Mouse (Mus musculus): ENCODE results near the gene a. TPM values are rescaled to one million over a fixed set of nuclear protein-coding genes. Genes with fewer than 3 reads are reported as not detected.

Gene a
- total RNA-seq, 2 experiments from 2014 or later = not detected

DNA sequence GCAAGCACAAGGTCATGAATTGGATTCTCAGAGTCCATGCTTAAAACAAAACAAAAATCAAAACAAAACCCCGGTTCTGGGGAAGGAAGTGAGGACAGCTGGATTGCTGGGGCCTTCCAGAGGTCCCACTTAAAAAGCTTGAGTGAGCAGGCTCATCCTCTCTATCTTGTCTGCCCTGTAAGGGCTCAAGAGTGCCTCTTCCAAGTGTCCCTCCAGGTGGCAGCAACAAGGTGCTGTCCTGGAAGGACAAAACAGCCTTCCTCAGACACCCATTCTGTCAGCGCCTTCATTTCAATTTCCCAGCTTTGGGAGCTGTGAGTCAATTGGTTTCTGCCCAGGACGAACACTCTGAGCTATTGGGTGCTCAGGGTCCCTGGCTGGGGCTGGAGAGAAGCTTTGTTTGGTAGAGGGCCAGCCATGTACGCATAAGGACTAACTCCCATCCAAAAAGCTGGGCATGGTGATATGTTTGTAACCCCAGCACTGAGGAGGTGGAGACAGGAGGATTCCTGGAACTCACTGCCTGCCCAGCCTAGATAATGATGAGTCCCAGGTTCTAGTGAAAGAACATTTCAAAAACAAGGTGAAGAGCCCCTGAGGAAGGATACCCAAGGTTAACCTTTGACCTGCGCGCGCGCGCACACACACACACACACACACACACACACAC, 26.2 kb upstream of the a start:
- no peak for DNase-seq (ENCODE audit: low spot score in 2 of 2)
- Histone ChIP-seq H3K4me3 (no peak overlapping the region), H3K27ac (no peak overlapping the region)
- TF ChIP-seq CTCF (conservative IDR thresholded peaks at IDR 0.05) = peak; percentile 24; the same call in 1 of the 2 replicates

DNA sequence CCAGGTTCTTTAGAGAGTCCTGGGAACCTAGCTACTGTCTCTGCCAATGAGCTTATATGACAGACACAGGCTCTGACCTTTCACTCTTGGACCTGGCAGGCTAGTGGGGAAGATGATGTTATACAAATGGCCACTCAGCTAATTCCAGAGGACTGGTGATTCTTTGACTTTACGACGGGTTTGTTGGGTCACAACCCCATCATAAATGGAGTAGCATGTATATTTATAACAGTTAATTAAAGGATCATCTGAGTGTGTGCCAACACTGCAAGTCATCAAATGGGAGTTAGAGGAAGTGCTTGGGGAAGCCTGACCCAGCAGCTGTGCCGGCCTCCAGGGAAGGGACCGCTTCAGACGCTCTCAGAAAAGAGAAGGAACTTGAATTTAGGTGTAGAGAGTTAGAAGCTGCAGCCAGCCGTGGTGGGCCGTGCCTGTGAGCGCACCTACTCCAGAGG, 25.6 kb upstream of the a start:
- no peak overlapping the region for H3K27ac ChIP-seq
- no peak for DNase-seq (ENCODE audit: low spot score in 2 of 2)
- H3K4me3 ChIP-seq = no peak overlapping the region
- no peak for TF ChIP-seq CTCF (conservative IDR thresholded peaks at IDR 0.05)

DNA sequence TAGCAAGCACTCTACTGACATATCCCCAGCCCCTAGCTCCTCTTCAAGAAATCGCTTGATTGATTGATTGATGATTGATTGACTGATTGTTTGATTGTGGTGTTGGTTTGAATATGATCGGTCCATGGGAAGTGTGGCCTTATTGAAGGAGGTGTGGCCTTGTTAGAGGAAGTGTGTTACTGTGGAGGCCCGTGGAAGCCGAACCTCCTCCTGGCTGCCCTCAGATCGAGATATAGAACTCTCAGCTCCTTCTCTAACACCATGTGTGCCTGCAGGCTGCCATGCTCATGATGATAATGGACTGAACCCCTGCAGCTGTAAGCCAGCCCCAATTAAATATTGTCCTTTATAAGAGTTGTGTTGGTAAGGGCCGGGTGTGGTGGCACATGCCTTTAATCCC, 24.2 kb upstream of the a start:
- Histone ChIP-seq H3K4me3 (no peak overlapping the region), H3K27ac (no peak overlapping the region)
- TF ChIP-seq CTCF (conservative IDR thresholded peaks at IDR 0.05) = no peak
- no peak for DNase-seq (ENCODE audit: low spot score in 2 of 2)

DNA sequence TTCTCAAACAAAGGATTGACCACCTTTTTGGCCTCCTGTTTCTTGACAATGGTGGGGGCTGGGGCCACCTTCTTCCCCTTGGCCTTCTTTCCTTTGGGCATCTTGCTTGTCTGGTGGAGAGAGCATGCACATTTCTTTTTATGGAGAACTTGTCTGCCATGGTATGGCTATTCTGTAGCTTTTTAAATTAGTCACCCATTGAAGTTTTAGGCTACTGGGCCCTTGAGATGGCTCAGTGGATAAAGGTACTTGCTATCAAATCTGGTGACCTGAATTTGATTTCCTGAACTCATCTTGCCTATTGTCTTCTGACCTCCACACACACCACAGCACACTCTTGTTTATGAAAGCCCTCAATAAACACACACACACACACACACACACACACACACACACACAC, 21.3 kb upstream of the a start, which contains the start of gene Gm14214:
TSS of gene Gm14214 (minus strand) at position 101 of the 400 bp plus-strand sequence.
- Histone ChIP-seq H3K4me3 (no peak within 1 kb of the TSS), H3K27ac (no peak within 1 kb of the TSS)
- DNase-seq (ENCODE audit: low spot score in 2 of 2) = no peak
- no peak for TF ChIP-seq CTCF (conservative IDR thresholded peaks at IDR 0.05)

DNA sequence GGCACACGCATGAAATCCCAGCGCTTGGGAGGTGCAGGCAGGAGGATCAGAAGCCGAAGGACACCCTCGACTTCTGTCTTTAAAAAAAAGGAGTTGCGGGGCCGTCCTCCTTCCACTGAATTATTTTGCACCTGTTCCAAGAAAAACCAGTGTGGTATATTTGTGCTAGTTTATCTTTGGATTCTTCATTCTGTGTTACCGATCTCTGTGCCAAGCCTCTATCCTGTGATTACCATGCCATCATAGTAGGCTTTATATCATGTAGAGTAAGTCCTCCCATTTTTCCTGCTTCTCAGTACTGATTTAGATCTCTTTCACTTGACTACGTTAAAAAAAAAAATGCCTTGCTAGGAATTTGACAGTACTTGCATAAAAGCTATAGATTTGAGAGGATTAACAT, 19.6 kb upstream of the a start:
- TF ChIP-seq CTCF (conservative IDR thresholded peaks at IDR 0.05) = no peak
- Histone ChIP-seq H3K27ac (no peak overlapping the region), H3K4me3 (no peak overlapping the region)
- no peak for DNase-seq (ENCODE audit: low spot score in 2 of 2)

DNA sequence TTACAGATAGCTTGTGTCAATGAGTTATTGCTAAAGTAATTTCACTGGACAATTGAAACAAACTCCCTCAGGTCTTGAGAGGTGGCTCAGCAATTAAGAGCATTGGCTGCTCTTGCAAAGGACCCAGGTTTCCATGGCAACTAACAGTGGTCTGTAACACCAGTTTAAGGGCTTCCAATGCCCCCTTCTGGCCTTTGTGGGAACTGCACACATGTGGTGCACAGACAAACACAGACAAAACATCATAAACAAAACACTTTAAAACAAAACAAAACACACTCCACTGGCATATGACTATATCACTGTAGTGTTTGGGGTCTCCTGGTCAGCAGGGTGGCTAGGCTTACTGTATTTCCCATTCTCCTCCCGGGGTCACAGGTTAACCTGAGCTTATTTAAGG, 17.2 kb upstream of the a start:
- Histone ChIP-seq H3K27ac (no peak overlapping the region), H3K4me3 (no peak overlapping the region)
- TF ChIP-seq CTCF (conservative IDR thresholded peaks at IDR 0.05) = peak; percentile 56
- DNase-seq (ENCODE audit: low spot score in 2 of 2) = no peak

DNA sequence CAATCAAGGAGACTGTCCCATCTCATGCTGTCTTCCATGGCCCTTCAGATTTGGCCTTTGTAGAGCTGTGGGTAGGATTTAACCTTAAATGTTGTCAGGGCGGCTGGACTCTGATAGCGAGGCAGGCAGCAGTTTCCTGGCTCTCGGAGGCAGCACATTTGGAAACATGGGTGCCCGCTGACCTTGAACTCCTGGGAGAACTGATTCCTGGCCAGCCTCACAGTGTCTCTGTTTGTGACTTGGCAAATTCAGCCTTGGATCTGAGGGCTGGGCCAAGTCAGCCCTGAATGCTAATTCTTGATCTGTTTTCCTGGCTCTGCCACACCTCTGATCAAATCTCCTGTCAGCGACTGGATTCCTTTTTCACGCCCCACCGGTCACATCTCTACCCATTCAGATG, 14.7 kb upstream of the a start:
- TF ChIP-seq CTCF (conservative IDR thresholded peaks at IDR 0.05) = no peak
- Histone ChIP-seq H3K27ac (no peak overlapping the region), H3K4me3 (no peak overlapping the region)
- no peak for DNase-seq (ENCODE audit: low spot score in 2 of 2)

DNA sequence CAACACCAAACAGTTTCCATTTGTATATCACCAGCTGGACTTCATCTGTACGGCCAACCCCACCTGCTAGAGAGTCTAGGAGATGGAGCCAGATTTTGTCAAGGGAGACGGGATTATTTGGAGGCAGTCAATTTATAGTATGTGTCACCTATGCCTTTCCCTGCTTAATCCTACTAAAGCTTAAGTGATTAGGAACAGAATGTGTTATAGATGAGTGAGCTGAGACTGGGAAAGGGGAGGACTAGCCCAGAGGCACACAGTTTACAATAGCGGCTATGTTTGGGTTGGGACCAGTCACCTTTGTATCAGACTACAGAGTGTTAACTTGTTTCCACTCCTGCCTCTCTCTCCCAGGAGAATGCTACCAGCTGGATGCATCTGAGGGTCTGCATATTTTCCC, 11.6 kb upstream of the a start:
- TF ChIP-seq CTCF (conservative IDR thresholded peaks at IDR 0.05) = no peak
- Histone ChIP-seq H3K27ac (no peak overlapping the region), H3K4me3 (no peak overlapping the region)
- no peak for DNase-seq (ENCODE audit: low spot score in 2 of 2)

DNA sequence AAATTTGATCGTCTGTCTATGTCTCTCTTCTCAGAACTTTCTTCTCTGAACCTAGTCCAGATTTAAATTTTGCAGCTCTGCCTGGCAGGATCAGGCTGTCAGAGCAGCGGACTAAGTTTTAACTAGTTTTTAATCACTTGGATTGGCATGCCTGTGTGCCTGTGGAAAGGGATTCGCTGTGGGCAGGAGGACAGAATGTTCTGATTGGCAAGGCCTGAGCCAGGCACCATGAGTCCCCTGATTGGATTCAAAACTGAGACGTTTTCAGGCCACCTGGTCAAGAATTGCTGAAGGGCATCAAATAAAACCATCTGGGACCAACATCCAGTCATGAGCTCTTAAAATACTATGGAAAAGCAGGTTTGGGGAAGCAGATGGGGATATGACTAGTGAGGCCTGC, 8.8 kb upstream of the a start:
- no peak for TF ChIP-seq CTCF (conservative IDR thresholded peaks at IDR 0.05)
- H3K27ac ChIP-seq = no peak overlapping the region
- DNase-seq (ENCODE audit: low spot score in 2 of 2) = no peak

DNA sequence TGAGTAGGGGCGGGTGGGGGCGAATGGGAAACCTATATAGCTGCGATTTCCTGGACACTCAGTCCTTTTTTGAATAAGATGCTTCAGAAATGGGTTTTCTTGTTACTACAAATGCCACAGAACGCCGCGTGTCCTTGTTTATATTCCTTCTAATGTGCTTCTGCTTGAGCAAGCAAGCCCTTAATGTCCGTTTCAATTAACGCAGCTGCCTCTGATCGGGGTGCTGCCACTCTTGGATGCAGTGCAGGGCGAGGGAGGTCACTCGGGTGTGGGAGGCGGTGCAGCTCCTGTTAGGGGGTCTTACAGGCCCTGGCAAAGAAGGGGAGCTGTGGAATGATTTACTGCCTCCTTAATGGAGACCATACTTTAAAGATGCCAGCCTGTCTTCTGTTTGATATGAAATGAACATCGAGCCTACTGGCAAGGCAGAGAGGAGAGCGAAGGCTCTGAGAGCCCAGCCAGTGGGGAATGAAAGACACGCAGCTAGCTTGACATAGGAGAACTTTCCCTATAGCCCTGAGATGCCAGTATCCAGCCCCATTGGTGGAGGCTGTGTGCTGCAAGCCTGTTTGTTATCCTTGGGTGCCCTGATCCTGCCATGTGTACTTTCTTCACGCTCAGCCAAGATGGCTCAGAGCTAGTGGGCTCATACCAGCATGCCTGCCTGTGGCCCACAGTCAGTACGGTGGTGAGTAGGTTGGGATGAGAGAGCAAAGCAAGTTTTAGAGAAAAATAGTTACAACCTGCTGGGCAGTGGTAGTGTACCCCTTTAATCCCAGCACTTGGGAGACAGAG, 8.1 kb upstream of the a start:
- no peak for DNase-seq (ENCODE audit: low spot score in 2 of 2)
- TF ChIP-seq CTCF (conservative IDR thresholded peaks at IDR 0.05) = no peak
- no peak overlapping the region for H3K27ac ChIP-seq
- H3K4me3 ChIP-seq = no peak overlapping the region

More for the DNA sequence above, 8.8 kb upstream of the a start:
- H3K4me3 ChIP-seq = no peak overlapping the region

DNA sequence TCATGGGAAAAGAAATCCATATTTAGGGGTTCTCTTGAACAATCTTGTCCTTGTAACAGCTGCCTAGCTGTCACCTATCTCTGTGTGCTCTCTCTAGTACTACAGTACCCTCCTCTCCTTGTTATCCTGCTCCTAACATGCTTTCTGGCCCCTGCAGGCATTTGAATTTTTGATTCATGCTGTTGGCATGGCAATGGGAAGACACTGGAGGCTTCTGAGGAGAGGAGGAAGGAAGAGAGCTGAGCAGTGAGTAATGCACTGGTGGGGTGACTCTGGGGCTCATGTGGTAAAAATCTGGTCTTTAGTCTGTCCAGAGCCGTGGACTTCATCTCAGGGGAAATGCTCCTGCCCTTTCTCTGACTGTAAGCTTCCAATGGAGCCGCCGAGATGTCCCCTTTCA, 5.9 kb upstream of the a start:
- DNase-seq (ENCODE audit: low spot score in 2 of 2) = no peak
- no peak for TF ChIP-seq CTCF (conservative IDR thresholded peaks at IDR 0.05)
- no peak overlapping the region for H3K27ac ChIP-seq

DNA sequence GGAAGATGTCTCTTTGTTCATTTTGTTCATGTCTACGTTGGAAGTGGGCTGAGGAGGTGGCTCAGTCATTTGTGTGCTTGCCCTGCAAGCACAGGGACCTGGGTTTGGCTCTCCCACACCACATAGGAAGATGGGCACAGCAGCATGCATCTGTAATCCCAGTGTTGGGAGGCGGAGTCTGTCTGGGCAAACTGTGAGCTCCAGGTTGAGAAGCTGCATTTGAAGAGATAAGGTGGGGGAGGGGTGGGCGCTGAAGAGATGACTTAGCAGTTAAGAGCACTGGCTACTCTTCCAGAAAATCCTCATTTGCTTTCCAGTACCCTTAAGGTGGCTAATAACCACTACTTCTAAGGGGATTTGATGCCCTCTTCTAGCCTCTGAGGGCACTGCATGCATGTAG, 5.0 kb upstream of the a start:
- no peak for DNase-seq (ENCODE audit: low spot score in 2 of 2)
- Histone ChIP-seq H3K27ac (no peak overlapping the region), H3K4me3 (no peak overlapping the region)
- TF ChIP-seq CTCF (conservative IDR thresholded peaks at IDR 0.05) = no peak

More for the DNA sequence above, 5.9 kb upstream of the a start:
- H3K4me3 ChIP-seq = no peak overlapping the region

DNA sequence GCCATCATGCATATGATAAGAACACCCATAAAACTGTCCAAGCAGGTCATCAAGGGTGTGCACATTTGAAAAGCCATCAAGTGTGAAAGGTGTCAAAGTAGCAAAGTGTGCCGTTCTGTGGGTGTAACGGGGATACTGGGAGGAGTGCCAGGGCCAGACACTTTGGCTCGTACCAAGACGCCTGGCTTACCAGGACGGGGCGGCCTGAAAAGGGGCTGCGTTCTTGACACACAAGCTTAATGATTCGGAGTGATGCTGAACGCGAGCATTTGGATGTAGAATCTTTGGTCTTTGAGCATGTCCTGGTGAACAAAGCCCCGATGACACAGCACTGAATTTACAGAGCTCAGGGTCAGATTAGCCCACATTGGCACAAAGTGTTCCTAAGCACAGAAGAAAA, 4.4 kb upstream of the a start:
- no peak for TF ChIP-seq CTCF (conservative IDR thresholded peaks at IDR 0.05)
- DNase-seq (ENCODE audit: low spot score in 2 of 2) = no peak
- H3K27ac ChIP-seq = no peak overlapping the region
- H3K4me3 ChIP-seq = no peak overlapping the region

DNA sequence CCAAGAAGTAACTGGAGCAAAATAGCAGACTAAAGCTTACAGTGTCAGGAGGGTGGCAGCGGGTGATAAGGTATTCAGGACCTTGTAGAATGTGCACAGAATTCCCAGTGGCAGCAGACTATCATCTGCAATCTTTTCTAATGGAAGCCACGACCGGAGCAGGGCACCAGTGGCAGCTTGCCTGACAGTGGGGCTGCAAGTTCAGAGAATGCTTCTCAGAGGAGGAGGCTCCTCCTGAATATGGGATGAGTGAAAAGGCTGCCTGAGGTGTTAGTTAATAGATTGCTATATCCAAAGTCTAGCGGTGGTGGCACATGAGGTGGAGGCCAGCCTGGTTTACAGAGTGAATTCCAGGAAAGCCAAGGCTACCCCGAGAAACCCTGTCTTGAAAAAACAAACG, 1.8 kb upstream of the a start:
- TF ChIP-seq CTCF (conservative IDR thresholded peaks at IDR 0.05) = no peak
- DNase-seq (ENCODE audit: low spot score in 2 of 2) = no peak

More for the DNA sequence above, 1.8 kb upstream of the a start:
- no peak overlapping the region for H3K4me3 ChIP-seq
- no peak overlapping the region for H3K27ac ChIP-seq
